Comparison of ENCODE assay signal across 8 mouse cellular contexts in genomic region chr14:122477261-122477671, GRCm38 (mm10). TPM values are rescaled to one million over a fixed set of nuclear protein-coding genes. Genes with fewer than 3 reads are reported as not detected.
DNase-seq lines count a peak whose midpoint lies in the region; ATAC-seq and TF ChIP-seq lines count a peak whose summit lies in the region.
"Had no signal": no experiment of that assay in that cellular context is flagged by ENCODE, and none has a peak within 500 bp of the region (broad histone marks: within the 10 kb centered on the region; RNA-seq: fewer than 3 reads in every experiment).

No protein-coding gene starts in this region.

- peaks cover 68% of the 10 kb centered on the region for H3K4me1 ChIP-seq in E14TG2a.4 (replicated peaks; ENCODE audit: low read depth, low read length)
- peaks cover 66% of the 10 kb centered on the region for H3K4me1 ChIP-seq in hindbrain, embryonic 10.5 days (replicated peaks)
- peaks cover 42% of the 10 kb centered on the region for H3K4me1 ChIP-seq in midbrain, embryonic 13.5 days (replicated peaks)
- H3K4me1 ChIP-seq in kidney, adult 2 months (ENCODE audit: control insufficient read depth, insufficient read depth, low read length) = no peaks in the 10 kb centered on the region

- H3K9me3 ChIP-seq in E14TG2a.4 (ENCODE audit: low read length) = no peaks in the 10 kb centered on the region
- H3K9me3 ChIP-seq in hindbrain, embryonic 10.5 days = no peaks in the 10 kb centered on the region
- no peaks in the 10 kb centered on the region for H3K9me3 ChIP-seq in midbrain, embryonic 13.5 days

- no peak for TF ChIP-seq POLR2A in kidney, adult 2 months (IDR thresholded peaks at IDR 0.05; ENCODE audit: low read depth, low read length)

- H3K4me3 ChIP-seq in E14TG2a.4 (replicated peaks; ENCODE audit: low read length) = peak overlapping the region; percentile 91
- H3K4me3 ChIP-seq in hindbrain, embryonic 10.5 days = peak overlapping the region; percentile 81
- H3K4me3 ChIP-seq in midbrain, embryonic 13.5 days (replicated peaks) = peak overlapping the region; percentile 69
- H3K4me3 ChIP-seq in kidney, adult 2 months (ENCODE audit: insufficient read depth, low read depth, low read length) = no peak overlapping the region

- peaks cover 37% of the 10 kb centered on the region for H3K36me3 ChIP-seq in E14TG2a.4 (ENCODE audit: insufficient read depth, low read length)
- peaks cover 24% of the 10 kb centered on the region for H3K36me3 ChIP-seq in hindbrain, embryonic 10.5 days
- peaks cover 6% of the 10 kb centered on the region; the same call in 1 of the 2 replicates for H3K36me3 ChIP-seq in midbrain, embryonic 13.5 days
- H3K36me3 ChIP-seq in kidney, adult 2 months (ENCODE audit: control insufficient read depth, insufficient read depth, low read length) = no peaks in the 10 kb centered on the region

- TF ChIP-seq CTCF in E14TG2a.4 (conservative IDR thresholded peaks at IDR 0.05; ENCODE audit: low read length) = no peak
- TF ChIP-seq CTCF in kidney, adult 2 months (conservative IDR thresholded peaks at IDR 0.05; ENCODE audit: insufficient read depth, insufficient read length, low read depth, low read length) = no peak

- under 1% methylated on average over 20 of the region's 20 CpGs for WGBS in hindbrain, embryonic 10.5 days
- under 1% methylated on average over 20 of the region's 20 CpGs for WGBS in midbrain, embryonic 13.5 days
- 9% methylated on average over 20 of the region's 20 CpGs for WGBS in kidney, adult 2 months

- no peak for ATAC-seq in midbrain, embryonic 13.5 days

- H3K27me3 ChIP-seq in E14TG2a.4 (ENCODE audit: insufficient read depth, low read length) = peaks cover 54% of the 10 kb centered on the region
- H3K27me3 ChIP-seq in hindbrain, embryonic 10.5 days (ENCODE audit: insufficient read depth, poor library complexity, severe bottlenecking) = peaks cover 98% of the 10 kb centered on the region
- H3K27me3 ChIP-seq in midbrain, embryonic 13.5 days = peaks cover 57% of the 10 kb centered on the region
- peaks cover 23% of the 10 kb centered on the region for H3K27me3 ChIP-seq in kidney, adult 2 months (replicated peaks; ENCODE audit: control insufficient read depth, insufficient read depth, low read length)

- H3K4me2 ChIP-seq in midbrain, embryonic 13.5 days (replicated peaks) = peak overlapping the region; percentile 61

- H3K27ac ChIP-seq in hindbrain, embryonic 10.5 days = peak overlapping the region; percentile 97
- peak overlapping the region; percentile 98 for H3K27ac ChIP-seq in midbrain, embryonic 13.5 days
- no peak overlapping the region for H3K27ac ChIP-seq in kidney, adult 2 months (ENCODE audit: insufficient read depth, low read depth, low read length)

- H3K9ac ChIP-seq in midbrain, embryonic 13.5 days (replicated peaks) = peak overlapping the region; percentile 94

- peak; percentile 47 to 54 for DNase-seq in cerebellum, postnatal 14 days
- peak; percentile 50 for DNase-seq in hindbrain, embryonic 10.5 days (ENCODE audit: low spot score)
- DNase-seq in gastrocnemius, postnatal 25 days = no peak
- no peak for DNase-seq in kidney, adult 2 months
- no peak for DNase-seq in adrenal gland, adult 8-10 months

RNA-seq across cellular contexts. Expression of gene Zic2, which starts 2.0 kb away (rescaled TPM):
- polyA plus RNA-seq in hindbrain, embryonic 10.5 days (2016; fragmentation: Nextera tagmentation; extraction: Ambion mirVana) = 7.2 and 10.1 TPM in 2 replicates
- polyA plus RNA-seq in midbrain, embryonic 13.5 days (2015; fragmentation: Nextera tagmentation; extraction: Ambion mirVana) = 10.3 and 10.7 TPM in 2 replicates
- not detected for total RNA-seq in gastrocnemius, postnatal 25 days (2021)
- polyA plus RNA-seq in kidney, adult 2 months (2012; rRNA removed) = not detected in 2 replicates
- under 1 TPM in 1 of 4 experiments, not detected in 3; 0.09 TPM for total RNA-seq in adrenal gland, adult 8-10 months (2022)

RNA-seq across cellular contexts. Expression of gene Zic5, which starts 11.8 kb away (rescaled TPM):
- 16.5 and 20.3 TPM in 2 replicates for polyA plus RNA-seq in hindbrain, embryonic 10.5 days (2016; fragmentation: Nextera tagmentation; extraction: Ambion mirVana)
- polyA plus RNA-seq in midbrain, embryonic 13.5 days (2015; fragmentation: Nextera tagmentation; extraction: Ambion mirVana) = 15.5 and 16.7 TPM in 2 replicates
- total RNA-seq in gastrocnemius, postnatal 25 days (2021) = not detected
- not detected in 2 replicates for polyA plus RNA-seq in kidney, adult 2 months (2012; rRNA removed)
- under 1 TPM in 1 of 4 experiments, not detected in 3; 0.23 TPM for total RNA-seq in adrenal gland, adult 8-10 months (2022)

RNA-seq across cellular contexts. Expression of gene Gm10837, which starts 13.1 kb away (rescaled TPM):
- polyA plus RNA-seq in hindbrain, embryonic 10.5 days (2016; fragmentation: Nextera tagmentation; extraction: Ambion mirVana) = 0.24 and 0.29 TPM in 2 replicates
- polyA plus RNA-seq in midbrain, embryonic 13.5 days (2015; fragmentation: Nextera tagmentation; extraction: Ambion mirVana) = 0.43 and 0.73 TPM in 2 replicates
- not detected for total RNA-seq in gastrocnemius, postnatal 25 days (2021)
- not detected in 2 replicates for polyA plus RNA-seq in kidney, adult 2 months (2012; rRNA removed)
- total RNA-seq in adrenal gland, adult 8-10 months (2022) = not detected
- total RNA-seq: left cerebral cortex, postnatal 25 days had no signal

RNA-seq across cellular contexts. Expression of gene Gm5089, which starts 26.4 kb away (rescaled TPM):
- 1.9 and 2.4 TPM in 2 replicates for polyA plus RNA-seq in hindbrain, embryonic 10.5 days (2016; fragmentation: Nextera tagmentation; extraction: Ambion mirVana)
- 1.1 and 2.3 TPM in 2 replicates for polyA plus RNA-seq in midbrain, embryonic 13.5 days (2015; fragmentation: Nextera tagmentation; extraction: Ambion mirVana)
- not detected for total RNA-seq in gastrocnemius, postnatal 25 days (2021)
- not detected in 2 replicates for polyA plus RNA-seq in kidney, adult 2 months (2012; rRNA removed)
- total RNA-seq in adrenal gland, adult 8-10 months (2022) = not detected

RNA-seq across cellular contexts. Expression of gene Pcca, which starts 56.9 kb away (rescaled TPM):
- polyA plus RNA-seq in hindbrain, embryonic 10.5 days (2016; fragmentation: Nextera tagmentation; extraction: Ambion mirVana) = 25.6 and 29.3 TPM in 2 replicates
- polyA plus RNA-seq in midbrain, embryonic 13.5 days (2015; fragmentation: Nextera tagmentation; extraction: Ambion mirVana) = 24.2 and 27.4 TPM in 2 replicates
- 10 to 100 TPM; 39.0 to 45.6 TPM for total RNA-seq in gastrocnemius, postnatal 25 days (2021)
- 67.4 and 77.1 TPM in 2 replicates for polyA plus RNA-seq in kidney, adult 2 months (2012; rRNA removed)
- total RNA-seq in adrenal gland, adult 8-10 months (2022) = 100 to 1,000 TPM; 101 to 165 (median 136) TPM

Comparison
In these comparisons a context has a peak if more than half of its experiments do, and no peak if none do; other contexts are left out.
1. DNase-seq: peak in cerebellum, postnatal 14 days (2 of 2) and hindbrain, embryonic 10.5 days (single experiment); none in gastrocnemius, postnatal 25 days (single experiment), kidney, adult 2 months (single experiment) and adrenal gland, adult 8-10 months (single experiment).
2. RNA of gene Zic5, which starts 11.8 kb away (polyA plus RNA-seq): 16.5 to 20.3 TPM in hindbrain, embryonic 10.5 days and 15.5 to 16.7 TPM in midbrain, embryonic 13.5 days; not detected in kidney, adult 2 months; every median in the first group is over 10 times any median in the second.